Mouse (Mus musculus) olfactory bulb, adult 2 months (tissue): ENCODE measurements around the gene Gm4952.

ENCODE experiments used
- CTCF ChIP-seq: fragments of 200-500 bp; IDR thresholded peaks from 2 replicates; pipeline ENCODE4 v1.5.1; 2012; ENCODE audit warnings: low read depth, mild to moderate bottlenecking, low read length, moderate library complexity; ENCODE audit not compliant: insufficient read depth
- POLR2A ChIP-seq: fragments of 200-500 bp; IDR thresholded peaks from 2 replicates; pipeline ENCODE4 v1.6.1; 2012; ENCODE audit warnings: mild to moderate bottlenecking, low read depth, low read length, moderate library complexity; ENCODE audit not compliant: insufficient read depth

DNA sequence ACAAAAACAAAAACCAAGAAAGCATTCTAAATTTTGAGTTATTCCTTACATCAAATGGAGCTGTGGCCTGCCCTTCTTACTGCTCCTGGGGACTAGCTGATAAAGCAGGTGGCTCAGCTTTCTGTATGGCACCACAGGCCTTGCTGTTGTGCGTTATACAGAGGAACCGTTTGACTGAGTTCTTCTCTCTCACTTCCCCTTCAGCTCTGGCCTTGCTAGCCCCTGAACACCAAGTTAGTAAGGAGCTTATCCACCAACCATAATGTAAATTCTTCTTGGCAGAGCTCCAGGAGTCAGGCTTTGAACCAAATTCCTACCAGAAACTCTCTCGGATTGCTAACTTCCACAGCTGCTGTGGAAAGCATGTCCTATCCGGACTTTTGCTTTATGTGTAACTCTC lies 32.8 kb upstream of the Gm4952 start:
- TF ChIP-seq POLR2A = no peak
- no peak for TF ChIP-seq CTCF
